Mouse (Mus musculus): ENCODE measurements at regions not wholly inside any gene's neighbourhood (a gene's known extent, or its start where the extent isn't known, plus 50 kb on each side); places are given as distances from the start of the nearest gene placed in this dataset.
"Not testable (repeated sequence)": the region's sequence is repeated elsewhere in the genome, so short reads cannot be mapped to it uniquely, and the experiment has no call there.

- H3K36me3 ChIP-seq (ENCODE audit: control insufficient read depth, insufficient read depth, low read length); H3K4me3 ChIP-seq; H3K4me1 ChIP-seq (ENCODE audit: control insufficient read depth, insufficient read depth, low read length); H3K27ac ChIP-seq; intact Hi-C loops (cut with DNase I); H3K27me3 ChIP-seq (ENCODE audit: control insufficient read depth, insufficient read depth, low read length); H3K79me2 ChIP-seq (replicated peaks; ENCODE audit: control insufficient read depth, insufficient read depth, low read length): not testable (repeated sequence)
- DNase-seq, result peak; percentile 25 to 32
- 1% methylated on average over 30 of the region's 42 CpGs for WGBS
- peak overlapping the region; percentile 45; the same call in 1 of the 2 replicates for H3K9ac ChIP-seq (ENCODE audit: low read depth, low read length)
Observed at GRCm38 (mm10) chr12:20196386-20196785, 242.1 kb downstream of the Gm21863 start.

DNA sequence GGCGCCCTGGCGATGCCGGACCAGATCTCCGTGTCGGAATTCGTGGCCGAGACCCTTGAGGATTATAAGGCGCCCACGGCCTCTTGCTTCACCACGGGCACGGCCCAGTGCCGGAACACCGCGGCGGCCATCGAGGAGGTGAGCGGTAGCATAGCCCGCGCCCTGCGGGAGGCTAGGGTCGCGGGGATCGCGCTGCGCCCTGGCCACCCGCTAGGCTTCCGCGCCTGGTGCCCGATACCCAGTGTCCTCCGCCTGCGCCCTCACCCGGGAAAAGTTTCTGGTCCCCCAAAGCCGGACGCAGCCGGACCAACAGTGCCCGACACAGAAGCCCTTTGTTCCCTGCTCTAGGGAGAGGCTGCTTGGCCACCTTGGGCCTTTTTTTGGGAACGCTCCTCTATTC lies 242.6 kb downstream of the Gm21863 start:
- H3K9ac ChIP-seq (ENCODE audit: low read depth, low read length), result not testable (repeated sequence)

DNA sequence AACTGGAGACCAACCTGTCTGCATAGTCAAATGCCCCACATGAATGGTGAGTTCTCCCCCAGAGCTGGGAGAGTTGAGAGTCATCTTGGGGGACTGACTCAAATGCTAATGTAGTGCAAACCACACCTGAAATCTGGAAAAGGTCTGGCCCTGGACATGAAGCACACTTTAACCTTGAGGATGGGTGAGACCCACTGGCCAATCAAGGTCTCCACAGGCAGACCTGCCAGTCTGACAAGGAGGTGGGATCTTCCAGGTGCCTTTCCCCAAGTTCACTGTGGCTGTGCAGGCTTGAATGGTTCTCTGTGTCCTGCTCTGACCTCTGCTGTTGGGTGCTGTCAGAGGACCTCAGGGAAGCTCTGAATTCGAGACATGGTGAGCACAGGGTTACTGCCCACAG lies 269.6 kb downstream of the Gm21863 start:
- H3K4me3 ChIP-seq; H3K27ac ChIP-seq; H3K27me3 ChIP-seq (ENCODE audit: control insufficient read depth, insufficient read depth, low read length); H3K4me1 ChIP-seq (ENCODE audit: control insufficient read depth, insufficient read depth, low read length); intact Hi-C loops (cut with DNase I); H3K9ac ChIP-seq (ENCODE audit: low read depth, low read length); H3K79me2 ChIP-seq (replicated peaks; ENCODE audit: control insufficient read depth, insufficient read depth, low read length); DNase-seq; H3K36me3 ChIP-seq (ENCODE audit: control insufficient read depth, insufficient read depth, low read length): not testable (repeated sequence)
- 80% methylated on average over 1 of the region's 1 CpGs for WGBS

More for the DNA sequence above, 242.6 kb downstream of the Gm21863 start:
- 3% methylated on average over 37 of the region's 37 CpGs for WGBS
- H3K36me3 ChIP-seq (ENCODE audit: control insufficient read depth, insufficient read depth, low read length); H3K79me2 ChIP-seq (replicated peaks; ENCODE audit: control insufficient read depth, insufficient read depth, low read length); H3K27ac ChIP-seq; intact Hi-C loops (cut with DNase I); H3K4me1 ChIP-seq (ENCODE audit: control insufficient read depth, insufficient read depth, low read length); H3K27me3 ChIP-seq (ENCODE audit: control insufficient read depth, insufficient read depth, low read length): not testable (repeated sequence)
- peak overlapping the region; percentile 31; the same call in 1 of the 2 replicates for H3K4me3 ChIP-seq
- peak in 1 of 2 experiments; percentile 14 for DNase-seq

GRCm38 (mm10) chr12:20226831-20227230 lies 272.5 kb downstream of the Gm21863 start:
- H3K27me3 ChIP-seq (ENCODE audit: control insufficient read depth, insufficient read depth, low read length); H3K9ac ChIP-seq (ENCODE audit: low read depth, low read length); intact Hi-C loops (cut with DNase I); H3K36me3 ChIP-seq (ENCODE audit: control insufficient read depth, insufficient read depth, low read length); H3K4me1 ChIP-seq (ENCODE audit: control insufficient read depth, insufficient read depth, low read length); DNase-seq; H3K27ac ChIP-seq; H3K79me2 ChIP-seq (replicated peaks; ENCODE audit: control insufficient read depth, insufficient read depth, low read length); H3K4me3 ChIP-seq: not testable (repeated sequence)
- 77% methylated on average over 9 of the region's 9 CpGs for WGBS

DNA sequence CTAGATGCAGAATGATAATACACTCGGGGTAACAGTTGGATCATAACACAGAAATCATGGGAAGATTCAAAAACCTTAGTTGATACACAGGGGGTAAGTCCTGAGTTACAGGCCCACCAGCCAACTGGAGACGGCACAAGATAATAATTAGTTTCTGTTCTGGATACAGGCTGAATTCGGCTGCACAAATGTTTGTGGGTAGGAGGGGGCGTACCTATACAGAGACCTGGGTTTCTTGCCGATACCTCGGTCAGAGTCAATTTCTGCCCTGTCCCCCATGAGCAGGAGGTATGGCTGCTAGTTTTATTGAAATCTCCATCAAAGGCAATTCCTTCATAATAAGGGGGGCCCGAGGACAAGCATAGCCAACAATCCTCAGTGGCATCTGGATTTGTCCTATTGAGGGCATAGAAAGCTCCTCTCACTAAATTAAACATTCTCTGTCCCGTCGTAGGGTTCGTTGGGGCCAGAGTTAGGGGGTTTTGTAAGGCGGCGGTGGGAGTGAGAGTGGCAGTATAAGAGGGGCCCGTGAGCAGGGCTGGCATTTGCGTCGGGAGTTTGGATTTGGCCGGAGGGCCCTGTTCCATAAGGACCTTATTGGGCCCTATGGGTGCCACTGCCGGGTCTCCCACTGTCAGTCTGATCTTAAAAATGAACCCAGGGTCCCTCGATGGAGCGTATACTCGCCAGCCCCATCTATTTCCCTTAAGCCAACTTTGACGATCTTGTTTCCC lies 273.3 kb downstream of the Gm21863 start:
- H3K79me2 ChIP-seq (replicated peaks; ENCODE audit: control insufficient read depth, insufficient read depth, low read length); H3K4me1 ChIP-seq (ENCODE audit: control insufficient read depth, insufficient read depth, low read length); H3K27ac ChIP-seq; H3K9ac ChIP-seq (ENCODE audit: low read depth, low read length); H3K4me3 ChIP-seq; H3K27me3 ChIP-seq (ENCODE audit: control insufficient read depth, insufficient read depth, low read length); DNase-seq; H3K36me3 ChIP-seq (ENCODE audit: control insufficient read depth, insufficient read depth, low read length); intact Hi-C loops (cut with DNase I): not testable (repeated sequence)
- 74% methylated on average over 21 of the region's 21 CpGs for WGBS

DNA sequence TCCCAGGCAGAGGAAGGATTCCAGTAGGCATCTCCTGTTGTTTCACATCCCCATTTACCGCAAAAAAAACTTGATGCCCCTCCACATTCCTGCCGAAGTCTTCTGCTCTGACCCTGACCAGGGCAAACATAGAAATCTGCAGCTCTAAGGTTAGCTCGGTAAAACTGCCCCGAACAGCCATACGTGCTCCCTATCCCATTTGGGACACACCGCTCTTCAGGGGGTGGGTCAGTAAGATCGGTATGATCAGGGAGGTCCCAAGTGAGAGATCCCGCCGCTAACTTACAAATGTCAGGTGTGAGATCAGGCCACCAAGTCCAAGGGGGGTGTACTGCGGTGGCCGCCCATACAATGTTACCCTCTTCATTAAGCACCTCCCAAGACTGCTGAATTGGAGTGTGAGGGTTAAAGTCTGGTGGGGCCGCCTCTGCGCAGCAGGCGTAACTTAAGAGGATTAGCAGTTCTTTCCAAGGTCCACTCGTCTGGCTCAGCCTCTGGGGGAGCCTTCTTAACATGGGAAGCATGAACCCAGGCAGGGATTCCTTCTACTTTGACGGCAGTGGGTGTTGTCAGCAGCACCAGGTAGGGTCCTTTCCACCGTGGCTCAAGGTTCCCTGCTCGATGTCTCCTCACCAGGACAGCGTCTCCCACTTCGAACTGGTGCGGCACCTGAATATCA lies 274.2 kb downstream of the Gm21863 start:
- H3K4me3 ChIP-seq; H3K27me3 ChIP-seq (ENCODE audit: control insufficient read depth, insufficient read depth, low read length); H3K9ac ChIP-seq (ENCODE audit: low read depth, low read length); intact Hi-C loops (cut with DNase I); DNase-seq; H3K36me3 ChIP-seq (ENCODE audit: control insufficient read depth, insufficient read depth, low read length); H3K27ac ChIP-seq; H3K79me2 ChIP-seq (replicated peaks; ENCODE audit: control insufficient read depth, insufficient read depth, low read length); H3K4me1 ChIP-seq (ENCODE audit: control insufficient read depth, insufficient read depth, low read length): not testable (repeated sequence)
- WGBS, result 73% methylated on average over 21 of the region's 21 CpGs

DNA sequence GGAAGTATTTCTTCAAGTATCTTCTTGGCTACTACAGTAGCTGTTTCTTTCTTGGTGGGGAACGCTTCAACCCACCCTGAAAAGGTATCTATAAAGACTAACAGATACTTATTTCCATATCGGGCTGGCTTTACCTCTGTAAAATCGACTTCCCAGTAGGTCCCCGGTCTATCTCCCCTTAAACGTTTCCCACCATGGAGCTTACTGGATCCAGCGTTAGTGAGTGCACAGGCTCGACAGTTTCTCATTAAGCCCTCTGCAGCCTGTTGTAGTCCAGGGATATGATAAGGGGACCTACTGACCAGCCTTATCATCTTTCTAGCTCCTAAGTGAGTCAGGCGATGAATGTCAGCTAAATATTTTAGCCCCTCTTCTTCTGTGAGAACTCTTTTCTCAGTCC lies 275.1 kb downstream of the Gm21863 start:
- intact Hi-C loops (cut with DNase I); H3K27me3 ChIP-seq (ENCODE audit: control insufficient read depth, insufficient read depth, low read length); H3K27ac ChIP-seq; H3K36me3 ChIP-seq (ENCODE audit: control insufficient read depth, insufficient read depth, low read length); H3K4me3 ChIP-seq; DNase-seq; H3K4me1 ChIP-seq (ENCODE audit: control insufficient read depth, insufficient read depth, low read length); H3K79me2 ChIP-seq (replicated peaks; ENCODE audit: control insufficient read depth, insufficient read depth, low read length); H3K9ac ChIP-seq (ENCODE audit: low read depth, low read length): not testable (repeated sequence)
- WGBS, result 72% methylated on average over 8 of the region's 8 CpGs

Data from heart, adult 2 months (tissue).